Mouse (Mus musculus): Measurements from ENCODE around the gene Iqcf3. TPM values are rescaled to one million over a fixed set of nuclear protein-coding genes. Genes with fewer than 3 reads are reported as not detected.

Iqcf3 gene
- total RNA-seq, 2 experiments from 2014 or later, result not detected

DNA sequence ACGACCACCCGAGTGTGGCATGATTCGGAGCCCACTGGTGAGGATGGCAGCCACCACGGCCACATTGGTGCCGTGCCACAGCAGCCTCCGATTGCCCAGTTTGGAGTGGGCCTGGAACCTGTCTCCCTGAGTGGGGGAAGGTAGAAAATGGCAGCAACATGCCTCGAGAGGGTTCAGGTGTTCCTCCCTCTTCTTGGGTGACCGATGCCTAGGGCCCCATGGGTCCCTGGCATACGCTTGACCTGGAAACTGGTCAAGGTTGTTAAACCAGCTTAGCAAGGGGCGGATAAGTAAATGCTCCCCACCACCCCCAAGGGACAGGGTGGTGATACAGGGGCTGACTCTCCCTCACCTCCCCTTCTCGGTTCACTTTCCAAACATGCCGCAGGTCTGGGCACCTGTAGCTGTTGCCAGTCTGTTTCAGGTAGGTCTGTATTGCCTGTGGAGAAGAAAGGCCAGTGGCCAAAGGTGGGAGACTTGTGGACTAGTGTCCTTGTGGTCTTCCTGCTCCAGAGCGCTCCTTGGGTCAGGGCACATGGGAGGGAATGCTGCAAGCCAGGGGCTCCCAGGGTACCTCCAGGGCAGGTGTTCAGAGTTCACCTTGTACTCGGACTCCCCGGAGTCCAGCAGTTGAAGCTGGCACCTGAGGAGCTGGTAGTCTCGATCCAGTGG is 88.2 kb downstream of the Iqcf3 start:
- peak; percentile 5 to 15 for DNase-seq (ENCODE audit: low spot score in 2 of 2)

DNA sequence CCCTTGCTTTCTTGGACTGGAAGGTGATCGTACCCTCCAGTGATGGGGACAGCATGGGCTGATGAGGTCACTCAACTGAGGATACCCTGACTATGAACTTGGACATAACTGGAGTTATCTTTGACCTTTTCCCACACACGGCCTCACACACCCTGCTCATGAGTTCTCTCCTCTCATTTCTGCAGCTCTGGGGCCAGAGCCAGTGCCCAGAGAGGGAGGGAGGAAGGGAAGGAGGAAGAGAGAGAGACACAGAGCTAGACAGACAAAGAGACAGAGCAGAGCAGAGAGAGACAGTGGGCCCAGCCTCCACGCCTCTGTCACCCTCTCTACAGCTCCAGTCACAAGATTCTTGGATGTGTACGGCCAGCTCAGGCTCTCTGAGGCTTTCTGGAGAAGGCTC is 89.1 kb downstream of the Iqcf3 start:
- DNase-seq (ENCODE audit: low spot score in 2 of 2), result no peak

- DNase-seq (ENCODE audit: low spot score in 2 of 2), result no peak
Measured at GRCm38 (mm10) chr9:106471892-106472291, 89.5 kb downstream of the Iqcf3 start.

DNA sequence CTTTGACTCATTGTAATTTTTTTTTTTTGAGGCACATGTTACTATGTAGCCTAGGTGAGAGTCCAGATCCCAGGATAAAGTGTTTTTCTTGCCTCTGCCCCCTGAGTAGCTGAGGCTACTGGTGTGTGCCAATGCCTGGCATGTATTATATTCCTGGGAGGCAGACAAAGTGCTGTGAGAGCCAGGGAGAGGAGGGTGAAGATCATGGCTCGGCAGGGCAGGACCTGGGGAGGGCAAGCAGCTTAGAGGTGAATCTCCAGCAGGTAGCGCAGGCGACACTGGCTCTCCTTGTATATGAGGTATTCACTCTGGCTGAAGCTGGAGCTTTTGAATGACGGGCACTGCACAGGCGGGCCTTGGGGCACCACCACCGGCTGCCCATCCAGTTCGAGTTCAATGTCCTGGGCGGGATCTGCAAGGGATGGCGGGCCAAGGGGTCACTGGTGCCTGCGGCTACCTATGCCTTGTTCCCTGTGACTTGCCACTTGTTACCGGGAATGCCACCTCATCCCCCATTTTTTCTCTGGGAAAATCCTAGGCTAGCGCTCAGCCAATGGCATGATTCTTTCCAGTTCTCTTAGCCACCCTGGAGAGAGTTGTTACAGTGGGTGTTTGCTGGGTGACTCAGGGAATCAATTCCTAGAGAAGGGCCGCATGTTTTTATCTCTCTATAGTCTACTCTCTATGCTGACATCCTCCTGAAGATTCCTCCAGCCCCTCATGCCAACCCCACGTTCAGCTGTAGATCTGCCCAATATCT is 90.3 kb downstream of the Iqcf3 start:
- no peak for DNase-seq (ENCODE audit: low spot score in 2 of 2)

DNA sequence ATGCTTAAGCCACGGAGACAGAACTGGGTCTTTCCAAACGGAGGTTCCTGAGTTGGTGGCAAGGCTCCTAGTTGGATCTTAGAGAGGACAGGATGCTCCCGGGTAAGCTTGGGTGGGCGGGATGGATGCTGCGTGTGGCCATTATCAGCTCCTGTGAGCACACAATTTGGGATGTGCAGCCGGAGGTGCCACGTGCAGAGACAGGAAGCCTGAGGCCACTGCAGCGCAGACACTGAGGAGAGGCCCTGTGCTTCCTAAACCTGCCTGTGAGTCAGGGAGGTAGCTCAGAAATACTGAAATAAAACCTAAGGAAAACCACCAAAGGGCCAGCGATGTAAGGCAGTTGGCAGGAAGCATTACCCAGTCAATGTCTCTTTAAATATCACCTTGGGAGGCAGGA is 91.7 kb downstream of the Iqcf3 start:
- no peak for DNase-seq (ENCODE audit: low spot score in 2 of 2)

GRCm38 (mm10) chr9:106469317-106469716 is 92.1 kb downstream of the Iqcf3 start:
- DNase-seq (ENCODE audit: low spot score in 2 of 2), result no peak

GRCm38 (mm10) chr9:106467746-106468145 is 93.7 kb downstream of the Iqcf3 start:
- no peak for DNase-seq (ENCODE audit: low spot score in 2 of 2)

DNA sequence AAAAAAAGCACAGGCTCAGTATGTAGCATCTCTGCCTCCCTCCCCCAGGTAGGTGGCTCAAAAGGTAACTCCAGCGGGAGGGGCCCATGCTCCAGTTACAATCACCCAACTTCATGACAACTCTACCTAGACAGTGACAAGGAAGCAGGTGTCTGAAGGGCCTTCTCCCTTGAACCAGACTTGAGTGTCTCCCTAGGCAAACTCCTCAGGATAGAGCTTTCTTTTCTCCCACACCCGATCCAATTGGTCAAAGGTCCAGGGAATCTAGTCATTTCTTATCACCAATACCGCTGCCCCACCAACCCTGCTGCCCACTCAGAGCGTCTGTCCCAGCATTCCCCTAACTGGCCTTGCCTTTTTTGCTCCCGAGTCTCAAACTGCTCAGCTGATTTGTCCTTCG is 94.7 kb downstream of the Iqcf3 start:
- no peak for DNase-seq (ENCODE audit: low spot score in 2 of 2)

- peak; percentile 65 to 73 for DNase-seq (ENCODE audit: low spot score in 2 of 2)
Measured at GRCm38 (mm10) chr9:106465571-106466200, 95.7 kb downstream of the Iqcf3 start, which contains the start of gene Gpr62. Gene Gpr62, minus strand, starts transcription at chr9:106465938.

DNA sequence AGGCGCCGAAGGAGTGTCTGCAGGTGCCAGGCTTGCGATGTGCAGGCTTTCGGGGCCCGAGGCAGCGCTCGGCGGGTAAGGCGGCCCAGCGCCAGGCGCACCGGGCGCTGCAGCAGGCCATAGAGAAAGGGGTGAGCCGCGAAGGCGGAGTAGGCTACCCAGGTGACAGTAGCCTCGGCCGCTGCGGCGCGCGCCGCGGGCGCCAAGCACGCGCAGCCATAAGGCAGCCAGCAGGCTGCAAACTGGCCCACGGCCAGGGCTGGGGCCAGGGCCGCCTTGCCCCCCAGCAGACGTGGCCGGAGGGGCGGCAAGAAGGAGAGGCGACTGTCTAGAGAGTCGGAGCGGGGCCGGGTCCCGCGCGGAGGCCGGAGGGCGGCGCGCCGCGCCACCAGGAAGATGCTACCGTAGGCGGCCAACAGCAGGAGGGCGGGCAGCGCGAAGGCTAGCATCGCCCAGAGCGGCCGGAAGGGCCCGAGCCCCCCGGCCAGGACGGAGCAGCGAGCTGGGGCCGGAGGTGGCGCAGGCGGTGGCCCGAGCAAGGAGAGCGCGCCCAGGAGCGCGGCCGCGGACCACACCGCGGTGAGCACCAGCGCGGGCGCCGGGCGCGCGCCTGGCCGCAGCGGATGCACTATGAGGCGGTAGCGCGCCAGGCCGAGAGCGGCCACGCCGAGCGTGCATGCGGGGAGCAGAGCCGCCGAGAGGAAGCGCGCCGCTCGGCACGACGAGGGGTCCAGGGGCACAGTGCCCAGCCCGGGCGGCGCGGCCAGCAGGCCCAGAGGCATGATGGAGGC is 96.5 kb downstream of the Iqcf3 start:
- DNase-seq (ENCODE audit: low spot score in 2 of 2), result peak; percentile 75 to 85

DNA sequence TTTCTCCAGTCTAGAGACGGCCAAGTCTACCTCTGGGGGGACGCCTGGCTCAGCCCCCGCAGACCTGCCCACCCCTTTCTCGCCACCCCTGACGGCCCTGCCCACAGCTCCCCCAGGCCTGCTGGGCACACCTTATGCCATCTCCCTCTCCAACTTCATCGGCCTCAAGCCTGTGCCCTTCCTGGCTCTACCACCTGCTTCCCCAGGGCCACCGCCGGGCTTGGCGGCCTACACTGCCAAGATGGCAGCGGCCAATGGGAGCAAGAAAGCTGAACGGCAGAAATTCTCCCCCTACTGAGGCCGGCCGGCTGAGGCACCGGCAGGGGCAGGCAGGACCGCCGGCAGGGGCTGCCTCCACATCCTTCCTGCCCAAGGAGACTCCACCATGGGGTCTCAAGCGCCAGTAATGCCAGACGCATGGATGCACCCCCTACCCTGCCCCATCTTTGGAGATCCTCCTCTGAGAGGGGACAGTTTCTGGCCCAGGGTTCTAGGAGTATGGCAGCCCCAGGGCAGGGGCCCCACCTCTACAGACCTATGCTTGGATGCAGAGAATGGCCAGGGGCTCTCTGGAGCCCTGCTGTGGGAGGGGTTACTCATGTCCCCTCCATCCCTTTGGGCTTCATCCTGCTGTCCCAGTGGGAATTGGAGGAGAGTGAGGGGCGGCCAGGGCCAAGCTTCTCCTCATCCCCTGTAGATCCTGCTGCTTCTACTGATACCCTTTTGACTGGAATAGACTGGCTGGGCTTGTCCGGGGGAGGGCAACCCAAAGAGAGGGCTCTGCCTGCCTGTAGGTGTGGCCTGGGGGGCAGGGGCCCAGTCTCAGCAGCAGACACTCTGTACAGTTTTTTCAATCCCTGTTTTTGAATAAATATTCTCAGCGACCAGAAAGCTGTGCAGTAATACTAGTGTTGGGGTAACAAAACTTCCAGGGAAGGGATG is 98.0 kb downstream of the Iqcf3 start:
- DNase-seq (ENCODE audit: low spot score in 2 of 2), result no peak

DNA sequence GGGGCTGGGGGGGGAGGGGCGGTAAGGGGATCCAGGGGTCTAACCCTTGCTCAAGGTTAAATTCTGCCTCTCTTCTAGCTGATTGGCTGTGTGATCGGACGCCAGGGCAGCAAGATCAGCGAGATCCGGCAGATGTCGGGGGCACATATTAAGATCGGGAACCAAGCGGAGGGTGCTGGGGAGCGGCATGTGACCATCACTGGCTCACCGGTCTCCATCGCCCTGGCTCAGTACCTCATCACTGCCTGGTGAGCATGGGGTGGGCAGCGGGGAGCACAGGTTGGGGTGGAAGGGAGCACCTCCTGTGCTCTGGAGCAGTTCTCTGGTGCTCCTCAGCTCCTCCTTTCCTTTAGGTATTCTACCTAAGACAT is 99.0 kb downstream of the Iqcf3 start:
- no peak for DNase-seq (ENCODE audit: low spot score in 2 of 2)

DNA sequence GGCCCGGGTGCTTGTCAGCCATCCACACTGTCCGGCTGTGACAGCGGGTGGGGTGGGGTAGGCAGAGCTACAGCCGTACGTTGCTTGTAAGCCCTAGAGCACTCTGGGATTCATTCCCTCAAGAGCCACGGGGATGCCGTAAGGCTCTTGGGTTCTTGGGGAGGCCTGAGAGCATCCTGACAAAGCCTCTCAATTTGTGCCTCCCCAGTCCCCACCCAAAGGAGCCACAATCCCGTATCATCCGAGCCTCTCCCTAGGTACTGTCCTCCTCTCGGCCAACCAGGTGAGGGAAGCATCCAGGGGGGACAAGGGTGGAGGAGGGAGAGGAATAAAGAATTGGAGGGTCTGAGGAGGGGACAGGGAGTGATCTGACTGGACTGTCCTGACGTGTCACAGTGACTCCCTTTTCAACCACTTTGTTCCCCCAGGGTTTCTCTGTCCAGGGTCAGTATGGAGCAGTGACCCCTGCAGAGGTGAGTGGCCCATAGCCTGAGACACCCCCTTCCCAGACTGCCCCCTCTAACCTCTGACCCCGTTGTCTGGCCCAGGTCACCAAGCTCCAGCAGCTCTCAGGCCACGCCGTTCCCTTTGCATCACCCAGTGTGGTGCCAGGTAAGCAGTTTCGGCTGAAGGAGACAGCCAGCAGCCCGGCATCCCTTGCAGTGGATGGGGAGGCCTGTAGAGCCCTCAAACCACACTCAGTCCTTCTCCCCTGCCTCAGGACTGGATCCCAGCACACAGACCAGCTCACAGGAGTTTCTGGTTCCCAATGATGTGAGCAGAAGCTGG is 99.6 kb downstream of the Iqcf3 start:
- no peak for DNase-seq (ENCODE audit: low spot score in 2 of 2)

DNA sequence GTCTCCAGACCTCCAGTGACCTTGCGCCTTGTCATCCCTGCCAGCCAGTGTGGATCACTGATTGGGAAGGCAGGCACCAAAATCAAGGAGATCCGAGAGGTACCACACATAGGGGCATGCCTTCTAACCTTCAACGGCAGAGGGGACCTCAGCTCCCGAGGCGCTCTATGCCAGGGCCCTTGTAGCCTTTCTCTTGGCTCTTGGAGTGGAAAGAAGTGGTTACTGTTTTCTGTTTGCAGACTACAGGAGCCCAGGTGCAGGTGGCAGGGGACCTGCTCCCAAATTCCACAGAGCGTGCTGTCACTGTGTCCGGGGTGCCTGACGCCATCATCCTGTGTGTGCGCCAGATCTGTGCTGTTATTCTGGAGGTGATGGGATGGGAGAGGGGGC is 100.4 kb downstream of the Iqcf3 start:
- DNase-seq (ENCODE audit: low spot score in 2 of 2), result no peak

DNA sequence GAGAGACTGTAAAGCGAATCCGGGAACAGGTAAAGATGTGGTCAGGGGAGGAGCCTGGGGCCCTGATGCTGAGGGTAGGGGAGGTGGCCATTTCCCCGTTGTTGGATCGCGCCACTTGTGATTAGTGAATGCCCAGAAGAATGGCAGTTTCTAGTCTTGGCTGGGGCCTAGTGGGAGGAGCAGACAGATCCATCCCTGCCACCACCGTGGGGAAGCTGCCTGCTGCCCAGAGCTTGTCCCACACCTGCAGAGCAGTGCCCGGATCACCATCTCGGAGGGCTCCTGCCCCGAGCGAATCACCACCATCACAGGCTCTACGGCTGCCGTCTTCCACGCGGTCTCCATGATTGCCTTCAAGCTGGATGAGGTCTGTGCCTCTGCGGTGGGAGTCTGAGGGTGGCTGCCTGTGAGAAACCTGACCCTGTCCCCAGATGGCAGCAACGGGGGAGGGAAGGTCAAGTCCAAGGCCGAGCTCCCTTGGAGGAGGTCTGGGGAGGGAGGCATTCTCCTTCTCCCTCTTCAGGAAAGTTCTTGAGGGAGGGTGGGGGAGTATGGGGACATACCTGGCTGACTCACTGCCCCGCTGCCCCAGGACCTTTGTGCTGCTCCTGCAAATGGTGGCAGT is 100.9 kb downstream of the Iqcf3 start:
- DNase-seq (ENCODE audit: low spot score in 2 of 2), result no peak

DNA sequence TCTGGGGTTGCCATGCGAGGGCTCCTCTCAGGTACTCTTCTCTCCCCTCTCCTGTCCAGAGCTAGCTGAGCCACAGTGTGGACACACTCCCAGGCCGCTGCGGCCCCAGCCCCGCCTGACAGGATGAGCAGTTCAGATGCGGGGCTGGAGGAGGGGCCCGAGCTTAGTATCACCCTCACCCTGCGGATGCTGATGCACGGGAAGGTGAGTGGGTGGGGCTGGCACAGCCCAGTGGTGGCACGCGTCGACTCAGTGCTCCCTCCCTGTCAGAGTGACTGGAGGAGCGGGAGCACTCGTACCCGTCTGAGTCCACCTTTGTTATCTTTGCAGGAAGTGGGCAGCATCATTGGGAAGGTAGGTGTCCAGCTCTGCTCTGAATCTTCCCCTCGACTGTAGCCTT is 101.5 kb downstream of the Iqcf3 start:
- no peak for DNase-seq (ENCODE audit: low spot score in 2 of 2)

GRCm38 (mm10) chr9:106457920-106458319 is 103.5 kb downstream of the Iqcf3 start:
- DNase-seq (ENCODE audit: low spot score in 2 of 2), result no peak

DNA sequence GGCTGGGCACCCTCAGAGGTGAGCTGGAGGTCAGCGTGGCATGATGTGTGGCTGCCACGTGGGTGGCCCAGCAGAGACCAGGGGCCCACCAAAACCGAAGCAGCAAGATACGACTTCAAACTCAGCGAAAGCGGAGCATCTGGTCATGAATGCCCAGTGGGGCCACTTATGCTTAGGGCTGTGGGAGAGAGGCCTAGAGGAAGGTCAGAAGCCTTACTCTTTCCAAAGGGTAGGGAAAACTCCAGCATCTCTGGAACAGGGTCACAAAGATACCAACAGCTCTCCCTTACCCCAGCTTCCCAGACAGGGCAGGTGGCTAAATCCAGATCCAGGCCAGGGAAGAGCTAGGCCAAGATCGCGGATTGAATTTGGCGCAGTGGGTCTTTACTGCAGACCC is 104.3 kb downstream of the Iqcf3 start:
- no peak for DNase-seq (ENCODE audit: low spot score in 2 of 2)

All from layer of hippocampus, postnatal 10 days (tissue).